7 mouse cellular contexts compared by ENCODE assay signal in genomic region chr7:29452991-29453741, GRCm38 (mm10).
DNase-seq lines count a peak whose midpoint lies in the region; ATAC-seq and TF ChIP-seq lines count a peak whose summit lies in the region.

No protein-coding gene starts in this region.

- H3K4me1 ChIP-seq in heart, adult 2 months (ENCODE audit: control insufficient read depth, insufficient read depth, low read length) = peaks cover 19% of the 10 kb centered on the region
- 0 out of 2 replicates have a peak, but pooled peaks cover 2% of the 10 kb centered on the region for H3K4me1 ChIP-seq in liver, adult 2 months (ENCODE audit: control insufficient read depth, insufficient read depth, low read length)
- H3K4me1 ChIP-seq in neural tube, embryonic 12.5 days = peaks cover 24% of the 10 kb centered on the region

- TF ChIP-seq CTCF in heart, adult 2 months (IDR thresholded peaks at IDR 0.05) = no peak
- no peak for TF ChIP-seq CTCF in liver, adult 2 months (IDR thresholded peaks at IDR 0.05; ENCODE audit: low read depth, low read length)

- peak; percentile 84 for DNase-seq in brain, adult 2 months (ENCODE audit: low read depth, low spot score)
- peak; percentile 66 for DNase-seq in embryo, embryonic 9.5 days (ENCODE audit: extremely low spot score)
- peak; percentile 70 to 83 for DNase-seq in heart, adult 2 months
- peak; percentile 81 for DNase-seq in kidney, adult 11 months
- DNase-seq in liver, adult 2 months (ENCODE audit: extremely low read depth, low read depth, low spot score) = peak; percentile 14

- H3K9ac ChIP-seq in heart, adult 2 months (ENCODE audit: low read depth, low read length) = no peak overlapping the region
- no peak overlapping the region for H3K9ac ChIP-seq in liver, adult 2 months (ENCODE audit: low read depth, low read length)
- 0 out of 2 replicates have a peak overlapping the region, but pooled peaks have one; percentile 21 for H3K9ac ChIP-seq in neural tube, embryonic 12.5 days

- no peaks in the 10 kb centered on the region for H3K9me3 ChIP-seq in neural tube, embryonic 12.5 days

- H3K4me2 ChIP-seq in neural tube, embryonic 12.5 days (replicated peaks) = peak overlapping the region; percentile 38

- ATAC-seq in neural tube, embryonic 12.5 days (ENCODE audit: low FRiP score, low read depth) = peak; percentile 49; the same call in 1 of the 2 replicates
- no peak for ATAC-seq in erythroid progenitor cell, adult 5-6 weeks (replicated peaks; ENCODE audit: low FRiP score, poor library complexity, severe bottlenecking)

- 0 out of 2 replicates have a peak, but pooled peaks have one; percentile 17 for TF ChIP-seq POLR2A in heart, adult 2 months (IDR thresholded peaks at IDR 0.05; ENCODE audit: insufficient read depth, low read depth, low read length)
- TF ChIP-seq POLR2A in liver, adult 2 months (IDR thresholded peaks at IDR 0.05; ENCODE audit: extremely low read depth, insufficient read depth, low read length) = no peak

- H3K79me2 ChIP-seq in heart, adult 2 months (replicated peaks; ENCODE audit: control insufficient read depth, insufficient read depth, low read length) = no peaks in the 10 kb centered on the region
- H3K79me2 ChIP-seq in liver, adult 2 months (ENCODE audit: control insufficient read depth, insufficient read depth, low read length) = no peaks in the 10 kb centered on the region; the same call in 1 of the 2 replicates

- H3K27ac ChIP-seq in heart, adult 2 months = peak overlapping the region; percentile 83
- H3K27ac ChIP-seq in liver, adult 2 months (replicated peaks; ENCODE audit: insufficient read depth, low read depth, low read length) = peak overlapping the region; percentile 9
- H3K27ac ChIP-seq in neural tube, embryonic 12.5 days = 0 out of 2 replicates have a peak overlapping the region, but pooled peaks have one; percentile 50

- 26% methylated on average over 18 of the region's 18 CpGs for WGBS in heart, adult 2 months
- 67% methylated on average over 18 of the region's 18 CpGs for WGBS in liver, adult 2 months
- 8% methylated on average over 18 of the region's 18 CpGs for WGBS in neural tube, embryonic 12.5 days

- intact Hi-C loops in heart, adult 2 months (cut with DNase I) = no loop called here

- 0 out of 2 replicates have a peak, but pooled peaks have one; percentile 58 for TF ChIP-seq EP300 in heart, adult 2 months (IDR thresholded peaks at IDR 0.05; ENCODE audit: insufficient read depth, low read depth, low read length)

- no peaks in the 10 kb centered on the region for H3K36me3 ChIP-seq in heart, adult 2 months (ENCODE audit: control insufficient read depth, insufficient read depth, low read length)
- no peaks in the 10 kb centered on the region for H3K36me3 ChIP-seq in liver, adult 2 months (ENCODE audit: control insufficient read depth, insufficient read depth, low read length)
- H3K36me3 ChIP-seq in neural tube, embryonic 12.5 days = no peaks in the 10 kb centered on the region

- peak overlapping the region; percentile 22; the same call in 1 of the 2 replicates for H3K4me3 ChIP-seq in heart, adult 2 months
- H3K4me3 ChIP-seq in liver, adult 2 months (ENCODE audit: insufficient read depth, low read depth, low read length) = no peak overlapping the region
- no peak overlapping the region for H3K4me3 ChIP-seq in neural tube, embryonic 12.5 days

- no peaks in the 10 kb centered on the region for H3K27me3 ChIP-seq in heart, adult 2 months (ENCODE audit: control insufficient read depth, insufficient read depth, low read length)
- no peaks in the 10 kb centered on the region for H3K27me3 ChIP-seq in liver, adult 2 months (ENCODE audit: control insufficient read depth, insufficient read depth, low read length)
- H3K27me3 ChIP-seq in neural tube, embryonic 12.5 days (replicated peaks) = no peaks in the 10 kb centered on the region

Comparison
In these comparisons a context has a peak if more than half of its experiments do, and no peak if none do; other contexts are left out.
1. DNase-seq: peak in every context shown above with its lines; median percentile 84 in brain, adult 2 months; 81 in kidney, adult 11 months; 76 in heart, adult 2 months; 66 in embryo, embryonic 9.5 days; 14 in liver, adult 2 months.
2. H3K27ac ChIP-seq: peak in every context shown above with its lines; median percentile 83 in heart, adult 2 months; 50 in neural tube, embryonic 12.5 days; 9 in liver, adult 2 months.